Mouse (Mus musculus) Patski (cell line): ENCODE data around the gene Mitf. TPM values are rescaled to one million over a fixed set of nuclear protein-coding genes. Genes with fewer than 3 reads are reported as not detected.
A peak's percentile ranks its signal among the peaks of the same experiment; 100 is the strongest.

Experiments
- ATAC-seq: fragments of 100-300 bp; one replicate; pipeline ENCODE4 v1.8.0; 2021
- CTCF ChIA-PET: fragments of 350-600 bp; sonication (Branson Sonifier 250); formaldehyde crosslinking; loops from one replicate; lab custom pipeline; 2022; ENCODE audit warnings: inconsistent platforms; lab: Charles Lee
- POLR2A ChIA-PET: fragments of 350-600 bp; sonication (Branson Sonifier 250); formaldehyde crosslinking; loops from one replicate; lab custom pipeline; 2022; ENCODE audit warnings: antibody characterized with exemption, inconsistent platforms; lab: Charles Lee
- DNase-seq: peaks from one replicate; pipeline ENCODE4 v3.0.0-alpha.2; 2011; ENCODE audit warnings: low read depth, low spot score
- H3K27me3 ChIP-seq: fragments of 371-371 bp; one replicate; pipeline ENCODE4 v1.5.1; 2021
- CTCF ChIP-seq: fragments of 100-300 bp; IDR thresholded peaks from one replicate; pipeline ENCODE4 v1.5.1; 2021
- in situ Hi-C: fragments of 300-500 bp; cut with MboI; formaldehyde crosslinking; loops from 3 replicates; pipeline ENCODE4 v1.11.1; 2018; ENCODE audit warnings: low pct_unique_long_range_greater_than_20kb, mixed read lengths
- polyA plus RNA-seq: library from polyadenylated mRNA; unstranded; gene quantifications from one replicate; pipeline ENCODE4 v1.2.3, GENCODE M21; 2021

The Mitf gene
- polyA plus RNA-seq, 1 experiment from 2014 or later: 11.2 TPM

- in situ Hi-C loops: no loop called here
- POLR2A ChIA-PET: no interaction called here
- CTCF ChIA-PET: interaction anchor here (0.7 to 2.0 kb wide), 3 partner anchors 9 to 562 kb away, joined by 3 to 8 read pairs (median 4); no protein-coding TSS in a partner anchor
- no peak for TF ChIP-seq CTCF
- ATAC-seq (peak; percentile 88), DNase-seq (no peak)
- no peaks in the 10 kb centered on the region for H3K27me3 ChIP-seq
These were observed 66.2 kb downstream of the Mitf start for GRCm38 (mm10) chr6:97873102-97873501.

DNA sequence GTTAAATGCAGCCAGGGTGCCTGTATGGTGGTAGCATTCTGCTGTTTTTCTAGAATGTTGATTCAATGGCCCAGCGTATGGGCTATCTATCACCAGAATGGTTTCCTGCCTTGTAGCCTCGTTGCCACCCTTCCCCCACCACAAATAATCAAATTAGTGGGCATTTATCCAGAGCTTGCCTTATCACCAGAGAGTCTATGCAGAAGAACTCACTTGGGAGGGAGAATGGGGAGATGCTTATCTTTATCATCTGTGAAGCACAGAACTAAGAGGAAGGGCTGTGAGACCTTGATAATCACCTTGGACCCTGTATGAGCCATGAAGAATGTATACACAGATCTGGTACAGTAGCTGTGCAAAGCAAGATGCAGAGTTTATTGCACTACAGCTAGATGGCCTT lies 70.1 kb downstream of the Mitf start:
- no peak for ATAC-seq
- in situ Hi-C loops: no loop called here
- no peak for TF ChIP-seq CTCF
- CTCF ChIA-PET: no interaction called here
- H3K27me3 ChIP-seq: no peaks in the 10 kb centered on the region
- POLR2A ChIA-PET: no interaction called here
- no peak for DNase-seq

DNA sequence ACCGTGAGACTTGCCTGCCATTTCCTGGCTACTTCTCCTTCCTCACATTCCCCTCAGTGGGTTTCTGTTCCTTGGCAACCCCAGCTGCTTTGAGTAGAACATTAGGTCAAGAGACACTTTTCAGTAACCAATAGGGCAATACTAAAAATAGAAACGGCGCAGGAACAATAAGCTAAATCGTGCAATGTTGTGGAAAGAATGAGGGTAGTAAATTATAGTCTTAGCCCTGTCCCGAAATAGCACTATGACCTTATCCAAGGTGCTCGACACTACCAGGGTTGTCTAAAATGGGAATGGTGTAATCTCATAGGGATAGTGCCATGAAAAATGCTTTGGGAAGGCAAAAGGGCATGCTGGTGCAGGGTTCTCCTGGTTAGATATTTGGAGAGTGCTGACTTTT lies 70.6 kb downstream of the Mitf start:
- ChIA-PET CTCF (no interaction called here), POLR2A (no interaction called here)
- in situ Hi-C loops: no loop called here
- DNase-seq (no peak), ATAC-seq (no peak)
- TF ChIP-seq CTCF: no peak
- H3K27me3 ChIP-seq: no peaks in the 10 kb centered on the region

GRCm38 (mm10) chr6:97880363-97880762 lies 73.5 kb downstream of the Mitf start:
- no peaks in the 10 kb centered on the region for H3K27me3 ChIP-seq
- no peak for DNase-seq
- CTCF ChIA-PET: interaction anchor here (1.0 to 1.4 kb wide), 2 partner anchors 10 to 123 kb away, joined by 3 to 4 read pairs; no protein-coding TSS in a partner anchor
- no peak for TF ChIP-seq CTCF
- no peak for ATAC-seq
- POLR2A ChIA-PET: interaction anchor here (0.6 kb wide), 1 partner anchor 41 kb away, joined by 3 read pairs; no protein-coding TSS in a partner anchor
- in situ Hi-C loops: no loop called here

DNA sequence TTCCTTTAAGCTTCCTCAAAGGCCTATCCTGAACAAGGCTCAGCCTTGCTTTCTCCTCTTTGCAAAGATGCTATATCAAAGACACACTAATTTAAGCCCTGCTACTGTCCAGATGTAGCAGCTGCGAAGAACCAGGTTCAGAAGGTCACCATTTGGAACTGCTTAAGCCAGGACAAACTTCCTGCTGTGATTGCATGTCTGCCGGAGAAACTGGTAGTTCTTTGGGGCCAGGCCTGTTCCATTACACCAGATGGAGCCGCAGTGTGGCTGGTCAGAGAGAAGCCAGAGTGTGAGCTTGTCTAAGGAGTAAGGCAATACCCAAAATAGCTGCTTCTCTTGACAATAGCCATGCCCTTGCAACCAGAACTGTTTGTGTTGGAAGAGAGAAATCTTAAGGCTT lies 75.1 kb downstream of the Mitf start:
- ATAC-seq (no peak), DNase-seq (no peak)
- POLR2A ChIA-PET: no interaction called here
- in situ Hi-C loops: no loop called here
- no peak for TF ChIP-seq CTCF
- CTCF ChIA-PET: interaction anchor here (0.7 to 2.9 kb wide), 5 partner anchors 9 to 91 kb away, joined by 3 to 8 read pairs (median 3); no protein-coding TSS in a partner anchor
- H3K27me3 ChIP-seq: no peaks in the 10 kb centered on the region

- POLR2A ChIA-PET: no interaction called here
- no peaks in the 10 kb centered on the region for H3K27me3 ChIP-seq
- in situ Hi-C loops: no loop called here
- DNase-seq (no peak), ATAC-seq (no peak)
- TF ChIP-seq CTCF: no peak
- CTCF ChIA-PET: interaction anchor here (1.0 to 2.9 kb wide), 4 partner anchors 10 to 50 kb away, joined by 3 to 8 read pairs (median 4); no protein-coding TSS in a partner anchor
These were observed 76.1 kb downstream of the Mitf start for GRCm38 (mm10) chr6:97882931-97883330.

DNA sequence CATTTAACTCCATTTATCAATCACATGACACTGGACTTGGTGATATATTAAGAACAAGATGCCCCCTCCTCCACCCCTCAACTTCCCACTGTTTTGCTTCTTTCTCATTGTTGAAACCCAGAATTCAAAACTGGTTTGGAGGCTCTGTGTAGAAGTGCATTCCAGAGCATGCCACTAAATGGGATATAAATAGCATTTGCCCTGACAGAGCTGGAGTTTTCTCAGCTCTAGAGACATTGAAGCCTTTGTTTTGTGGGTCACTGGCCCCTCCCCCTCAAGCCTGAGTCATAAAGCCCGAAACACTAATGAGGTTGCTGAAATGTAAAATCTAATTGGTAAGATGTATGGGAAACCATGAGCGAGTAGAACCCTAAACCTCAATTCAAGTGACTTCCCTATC lies 76.6 kb downstream of the Mitf start:
- in situ Hi-C loops: no loop called here
- no peak for TF ChIP-seq CTCF
- ChIA-PET CTCF (interaction anchor here (1.1 to 2.9 kb wide), 3 partner anchors 10 to 57 kb away, joined by 3 to 8 read pairs (median 4); no protein-coding TSS in a partner anchor), POLR2A (interaction anchor here (1.0 kb wide), 1 partner anchor 572 kb away, joined by 3 read pairs; no protein-coding TSS in a partner anchor)
- DNase-seq: peak; percentile 81
- H3K27me3 ChIP-seq: no peaks in the 10 kb centered on the region
- peak; percentile 89 for ATAC-seq

GRCm38 (mm10) chr6:97884971-97885370 lies 78.1 kb downstream of the Mitf start:
- no peaks in the 10 kb centered on the region for H3K27me3 ChIP-seq
- ChIA-PET CTCF (interaction anchor here (0.9 to 2.1 kb wide), 6 partner anchors 17 to 118 kb away, joined by 3 to 9 read pairs (median 4); no protein-coding TSS in a partner anchor), POLR2A (interaction anchor here (0.6 kb wide), 1 partner anchor 115 kb away, joined by 3 read pairs; no protein-coding TSS in a partner anchor)
- TF ChIP-seq CTCF: no peak
- ATAC-seq (no peak), DNase-seq (no peak)
- in situ Hi-C loops: no loop called here

DNA sequence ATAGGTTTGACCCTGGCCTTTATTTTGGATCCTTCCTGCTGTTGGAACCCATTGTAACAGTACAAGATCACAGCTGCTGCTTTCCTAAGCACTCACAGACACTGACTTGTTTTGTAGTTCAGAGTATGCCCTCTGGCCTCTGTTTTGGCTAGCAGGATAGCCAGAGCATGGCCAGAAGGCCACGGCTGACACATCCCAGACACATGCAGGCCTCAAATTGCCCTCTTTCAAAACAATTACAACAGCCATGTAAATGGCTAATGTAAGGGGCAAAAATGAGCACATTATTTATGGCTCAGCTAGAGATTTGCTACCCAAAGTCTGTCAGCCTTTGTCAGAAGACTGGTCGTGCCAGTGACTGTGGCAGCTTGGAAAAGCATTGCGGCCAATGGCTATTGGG lies 78.8 kb downstream of the Mitf start:
- no peak for TF ChIP-seq CTCF
- no peak for DNase-seq
- ATAC-seq: no peak
- ChIA-PET CTCF (interaction anchor here (0.9 to 2.1 kb wide), 7 partner anchors 17 to 117 kb away, joined by 3 to 9 read pairs (median 3); no protein-coding TSS in a partner anchor), POLR2A (no interaction called here)
- H3K27me3 ChIP-seq: no peaks in the 10 kb centered on the region
- in situ Hi-C loops: no loop called here

DNA sequence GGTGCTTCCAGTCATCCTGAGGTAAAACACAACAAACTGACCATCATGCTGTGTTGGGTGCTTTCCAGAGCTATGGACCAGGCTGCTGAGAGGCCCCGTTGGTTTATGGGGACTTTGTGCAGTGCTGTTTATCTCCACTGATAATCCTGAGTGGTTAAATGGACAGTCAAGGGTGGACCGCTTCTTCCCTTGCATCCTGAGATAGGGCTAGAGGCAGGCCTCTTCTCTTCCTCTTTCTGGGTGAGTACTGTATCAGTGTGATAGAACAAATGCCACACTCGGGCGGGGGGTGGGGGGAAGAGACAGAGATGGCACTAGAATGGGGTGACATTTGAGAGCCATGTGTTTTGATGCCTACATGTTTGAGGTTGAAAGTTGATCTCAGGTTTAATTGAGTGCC lies 81.0 kb downstream of the Mitf start:
- TF ChIP-seq CTCF: no peak
- CTCF ChIA-PET: interaction anchor here (1.7 kb wide), 1 partner anchor 115 kb away, joined by 10 read pairs; no protein-coding TSS in a partner anchor
- DNase-seq: no peak
- no peak for ATAC-seq
- H3K27me3 ChIP-seq: no peaks in the 10 kb centered on the region
- in situ Hi-C loops: no loop called here
- POLR2A ChIA-PET: no interaction called here

DNA sequence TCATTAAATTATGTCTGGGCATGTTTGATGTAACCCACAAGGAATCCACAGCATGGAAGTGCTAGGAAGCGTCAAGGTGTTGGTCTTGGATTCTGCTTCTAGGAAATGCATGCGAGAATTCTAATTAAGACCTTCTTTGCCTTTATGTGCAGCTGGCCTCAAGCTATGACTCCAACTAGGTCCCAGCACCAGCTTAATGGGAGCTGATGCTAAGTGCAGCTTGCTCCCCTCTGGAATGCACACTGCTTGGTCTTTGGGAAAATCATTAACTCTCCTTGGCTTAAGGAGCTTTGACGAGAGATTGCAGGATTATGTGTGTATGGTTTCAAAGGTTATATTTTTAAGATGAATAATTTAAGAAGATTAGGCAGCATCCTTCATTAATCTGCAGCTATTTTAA lies 81.7 kb downstream of the Mitf start:
- POLR2A ChIA-PET: interaction anchor here (0.5 kb wide), 1 partner anchor 43 kb away, joined by 3 read pairs; no protein-coding TSS in a partner anchor
- CTCF ChIA-PET: interaction anchor here (0.7 to 1.7 kb wide), 3 partner anchors 18 to 129 kb away, joined by 3 to 10 read pairs (median 3); no protein-coding TSS in a partner anchor
- TF ChIP-seq CTCF: no peak
- no peaks in the 10 kb centered on the region for H3K27me3 ChIP-seq
- ATAC-seq (peak; percentile 94), DNase-seq (peak; percentile 77)
- in situ Hi-C loops: no loop called here
